Mouse (Mus musculus) hindbrain, embryonic 14.5 days (tissue): ENCODE data around the gene Klhl33. TPM values are rescaled to one million over a fixed set of nuclear protein-coding genes. Genes with fewer than 3 reads are reported as not detected.
"Not testable (repeated sequence)": the region's sequence is repeated elsewhere in the genome, so short reads cannot be mapped to it uniquely, and the experiment has no call there.

Experiments used
- ATAC-seq: fragments of 200-750 bp; cut with Nextera tagmentation; 2 replicates; pipeline ENCODE4 v1.8.0; 2017; ENCODE audit warnings: moderate number of reproducible peaks, mild to moderate bottlenecking, moderate TSS enrichment, moderate library complexity; ENCODE audit not compliant: low FRiP score
- DNase-seq: peaks from one replicate; pipeline ENCODE4 v3.0.0-alpha.2; 2015; ENCODE audit warnings: low spot score
- H3K27ac ChIP-seq: fragments of 300-500 bp; sonication (generic); 2 replicates; pipeline ENCODE4 v1.5.1; 2014; ENCODE audit warnings: mild to moderate bottlenecking, moderate library complexity
- H3K27me3 ChIP-seq: fragments of 300-500 bp; sonication (generic); 2 replicates; pipeline ENCODE4 v1.6.1; 2014; ENCODE audit warnings: mild to moderate bottlenecking, low read length, mixed read lengths; ENCODE audit not compliant: control insufficient read depth, insufficient read depth
- H3K36me3 ChIP-seq: fragments of 300-500 bp; sonication (generic); replicated peaks from 2 replicates; pipeline ENCODE4 v1.6.1; 2014; ENCODE audit not compliant: control insufficient read depth, insufficient read depth
- H3K4me1 ChIP-seq: fragments of 300-500 bp; sonication (generic); replicated peaks from 2 replicates; pipeline ENCODE4 v1.6.1; 2014; ENCODE audit warnings: antibody characterized with exemption, low read length, mixed read lengths; ENCODE audit not compliant: control insufficient read depth, insufficient read depth
- H3K4me2 ChIP-seq: fragments of 300-500 bp; sonication (generic); replicated peaks from 2 replicates; pipeline ENCODE4 v1.6.1; 2014; ENCODE audit warnings: mild to moderate bottlenecking, moderate library complexity
- H3K4me3 ChIP-seq: fragments of 300-500 bp; sonication (generic); replicated peaks from 2 replicates; pipeline ENCODE4 v1.5.1; 2014; ENCODE audit warnings: mild to moderate bottlenecking, low read length
- H3K9ac ChIP-seq: fragments of 300-500 bp; sonication (generic); 2 replicates; pipeline ENCODE4 v1.6.1; 2014
- H3K9me3 ChIP-seq: fragments of 300-500 bp; sonication (generic); 2 replicates; pipeline ENCODE4 v1.6.1; 2016; ENCODE audit warnings: low read length; ENCODE audit not compliant: control insufficient read depth
- WGBS: fragments of 180-500 bp; shearing (Covaris S2); extraction: QIAGEN DNeasy Blood & Tissue Kit; methylation state at CpG from one replicate; pipeline ENCODE4 v1.1.7; 2014; 5-methylcytosine and 5-hydroxymethylcytosine counted together
- polyA plus RNA-seq: library from polyadenylated mRNA; unstranded; fragments of >200 nt; fragmentation: Nextera tagmentation; extraction: Ambion mirVana; gene quantifications from 2 replicates; pipeline ENCODE4 v1.2.1, GENCODE M21; 2014

Klhl33 gene
- polyA plus RNA-seq, 1 experiment from 2014 or later: 1.3 TPM

DNA sequence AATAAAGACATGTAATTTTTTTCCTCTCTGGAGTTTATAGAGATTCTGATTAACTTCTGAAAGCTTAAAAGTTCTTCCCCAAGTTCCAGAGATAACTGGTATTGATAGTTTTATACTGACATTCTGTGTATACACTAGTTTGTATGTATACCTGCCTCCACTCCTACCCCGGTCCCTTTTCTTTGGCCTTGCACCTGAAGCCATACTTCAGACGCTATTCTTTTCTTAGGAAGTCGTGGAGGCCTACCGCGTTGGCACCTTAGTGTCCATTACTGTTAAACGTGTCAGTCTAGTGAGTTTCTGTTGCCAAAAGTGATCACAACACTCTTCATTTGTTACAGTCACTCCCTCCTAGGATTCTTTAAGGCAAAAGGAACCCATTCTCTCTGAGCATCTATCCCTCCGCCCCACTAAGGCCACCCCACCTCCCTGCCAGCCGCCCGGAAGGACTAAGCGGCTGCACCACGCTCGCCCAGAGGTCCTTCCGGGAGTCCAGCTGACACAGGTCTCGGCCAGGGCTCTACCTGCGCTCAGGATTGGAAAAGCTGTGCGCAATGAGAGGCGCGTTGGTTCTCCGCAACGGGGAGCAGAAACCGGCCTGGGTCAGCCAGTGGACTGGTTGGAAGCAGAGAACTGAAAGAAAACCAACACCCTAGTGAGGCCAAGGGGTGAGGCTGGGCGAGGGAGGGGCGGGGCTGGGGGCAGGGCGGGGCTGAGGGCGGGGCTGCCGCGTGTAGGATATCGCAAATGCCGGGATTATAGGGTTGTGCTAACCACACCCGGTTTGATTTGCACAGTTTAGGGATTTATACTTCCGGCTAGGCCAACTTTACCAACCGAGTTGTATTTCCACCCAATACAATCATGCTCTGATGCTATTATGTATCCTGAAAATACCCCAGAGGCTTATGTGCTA lies 27.2 kb downstream of the Klhl33 start, which contains the start of gene Tep1:
TSS of gene Tep1 (minus strand) at position 672 of the 916 bp plus-strand sequence.
- DNase-seq: peak; percentile 55
- Histone ChIP-seq H3K9me3 (no peaks in the 10 kb centered on the region), H3K9ac (peak within 1 kb of the TSS; percentile 60), H3K4me2 (peak within 1 kb of the TSS; percentile 63), H3K36me3 (no peaks in the 10 kb centered on the region), H3K4me1 (0 out of 2 replicates have a peak, but pooled peaks cover 5% of the 10 kb centered on the region), H3K4me3 (peak within 1 kb of the TSS; percentile 44), H3K27ac (0 out of 2 replicates have a peak within 1 kb of the TSS, but pooled peaks have one; percentile 15), H3K27me3 (no peaks in the 10 kb centered on the region)
- WGBS: 6% methylated on average over 32 of the region's 32 CpGs
- peak; percentile 92 for ATAC-seq

DNA sequence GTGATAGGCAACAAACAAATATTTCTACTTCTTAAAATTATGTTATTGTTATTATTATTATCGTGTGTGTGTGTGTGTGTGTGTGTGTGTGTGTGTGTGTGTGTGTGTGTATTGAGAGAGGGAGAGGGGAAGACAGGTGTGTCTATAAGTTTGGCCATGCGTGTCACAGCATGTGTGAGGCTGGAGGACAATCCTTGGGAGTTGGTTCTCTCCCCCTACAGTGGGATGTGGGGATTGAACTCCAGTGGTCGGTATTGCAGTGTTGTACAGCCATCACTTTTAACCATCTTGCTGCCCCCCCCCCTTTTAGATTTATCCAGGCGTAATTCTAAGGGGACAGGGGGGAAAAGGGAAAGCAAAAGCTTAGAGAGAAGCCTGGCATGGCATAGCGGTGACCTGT lies 28.7 kb downstream of the Klhl33 start:
- Histone ChIP-seq H3K27ac (no peak overlapping the region), H3K4me1 (0 out of 2 replicates have a peak, but pooled peaks cover 5% of the 10 kb centered on the region), H3K4me3 (no peak overlapping the region), H3K27me3 (no peaks in the 10 kb centered on the region), H3K4me2 (no peak overlapping the region), H3K9me3 (no peaks in the 10 kb centered on the region), H3K9ac (no peak overlapping the region), H3K36me3 (no peaks in the 10 kb centered on the region)
- WGBS: 85% methylated on average over 5 of the region's 5 CpGs
- ATAC-seq (no peak), DNase-seq (no peak)

DNA sequence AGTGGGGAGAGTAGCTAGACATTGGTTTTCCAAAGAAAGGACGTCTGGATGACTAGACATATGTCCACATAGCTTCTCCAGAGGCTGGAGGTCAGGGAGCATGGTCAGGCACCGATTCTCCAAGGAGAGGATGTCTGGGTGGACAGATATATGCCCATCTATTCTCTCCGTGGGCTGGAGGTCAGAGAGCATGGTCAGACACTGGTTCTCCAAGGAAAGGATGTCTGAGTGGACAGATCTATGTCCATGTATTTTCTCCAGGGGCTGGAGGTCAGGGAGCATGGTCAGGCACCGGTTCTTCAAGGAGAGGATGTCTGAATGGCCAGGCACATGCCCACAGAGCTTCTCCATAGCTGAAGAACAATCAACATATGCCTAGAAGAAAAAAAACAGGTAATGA lies 29.1 kb downstream of the Klhl33 start:
- Histone ChIP-seq H3K36me3 (no peaks in the 10 kb centered on the region), H3K4me2 (no peak overlapping the region), H3K27ac (no peak overlapping the region), H3K4me3 (no peak overlapping the region), H3K4me1 (0 out of 2 replicates have a peak, but pooled peaks cover 5% of the 10 kb centered on the region), H3K9ac (no peak overlapping the region), H3K9me3 (no peaks in the 10 kb centered on the region), H3K27me3 (no peaks in the 10 kb centered on the region)
- WGBS: 81% methylated on average over 4 of the region's 4 CpGs
- DNase-seq: no peak
- ATAC-seq: no peak

DNA sequence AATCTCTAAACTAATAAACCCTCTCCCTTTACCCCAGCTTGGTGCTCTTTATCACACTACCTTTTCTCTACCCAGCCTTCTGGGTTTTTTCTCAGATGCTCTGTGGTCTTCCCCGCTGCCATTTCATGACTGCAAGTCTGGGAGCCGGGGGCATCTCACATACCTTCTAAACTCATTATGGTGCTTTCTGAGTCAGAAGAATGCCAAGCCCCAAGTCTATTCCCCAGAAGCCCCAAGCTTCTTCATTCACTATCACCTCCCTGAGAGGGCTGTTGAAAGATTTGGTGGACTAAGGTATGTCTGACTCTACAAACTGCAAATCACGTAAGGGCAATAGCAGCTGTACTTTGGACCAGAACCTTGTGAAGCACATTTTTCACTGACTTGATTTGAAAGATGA lies 30.3 kb downstream of the Klhl33 start:
- Histone ChIP-seq H3K36me3 (no peaks in the 10 kb centered on the region), H3K4me1 (0 out of 2 replicates have a peak, but pooled peaks cover 5% of the 10 kb centered on the region), H3K27ac (no peak overlapping the region), H3K27me3 (no peaks in the 10 kb centered on the region), H3K9me3 (no peaks in the 10 kb centered on the region), H3K4me2 (no peak overlapping the region), H3K9ac (no peak overlapping the region), H3K4me3 (no peak overlapping the region)
- DNase-seq (no peak), ATAC-seq (no peak)
- 96% methylated on average over 3 of the region's 3 CpGs for WGBS

DNA sequence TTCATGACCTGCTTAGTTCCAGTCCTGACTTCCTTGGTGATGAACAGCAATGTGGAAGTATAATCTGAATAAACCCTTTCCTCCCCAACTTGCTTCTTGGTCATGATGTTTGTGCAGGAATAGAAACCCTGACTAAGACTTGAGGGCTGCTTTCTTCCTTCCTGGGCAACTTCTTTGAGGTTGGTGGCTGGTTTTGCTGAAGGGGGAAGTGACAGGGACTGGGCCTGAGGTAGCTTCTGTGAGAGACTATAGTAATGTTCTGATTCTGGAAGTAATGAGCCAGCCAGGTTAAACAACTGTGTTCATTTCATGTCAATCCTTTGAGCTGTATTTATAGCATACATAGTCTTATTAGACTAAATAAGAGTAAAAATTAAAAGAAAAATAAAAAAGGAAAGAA lies 32.3 kb downstream of the Klhl33 start:
- H3K4me2 ChIP-seq, H3K4me3 ChIP-seq, H3K9ac ChIP-seq, DNase-seq, H3K4me1 ChIP-seq, H3K27ac ChIP-seq, H3K9me3 ChIP-seq, H3K27me3 ChIP-seq, ATAC-seq, H3K36me3 ChIP-seq: not testable (repeated sequence)

DNA sequence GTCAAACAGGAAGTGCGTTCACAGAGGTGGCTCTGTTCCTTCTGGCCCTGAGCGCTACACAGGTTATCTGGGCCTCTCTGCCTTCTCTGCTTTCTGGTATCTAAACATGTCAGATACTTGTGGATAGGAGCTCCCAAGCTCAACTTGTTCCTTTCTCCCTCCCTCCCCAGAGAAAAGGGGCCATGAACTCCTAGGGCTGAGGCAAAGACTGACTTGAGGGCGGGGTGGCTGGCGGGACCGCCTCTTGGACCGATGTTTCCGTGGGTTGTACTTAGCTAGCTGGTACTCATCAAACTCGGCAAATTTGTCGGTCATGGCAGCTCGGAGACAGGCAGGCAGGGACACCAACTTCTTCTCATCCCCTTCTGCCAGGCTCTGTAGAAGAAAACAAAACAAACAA lies 34.7 kb downstream of the Klhl33 start:
- 94% methylated on average over 10 of the region's 10 CpGs for WGBS
- no peak overlapping the region for H3K4me2 ChIP-seq
- DNase-seq (no peak), ATAC-seq (no peak)
- no peaks in the 10 kb centered on the region for H3K36me3 ChIP-seq
- no peaks in the 10 kb centered on the region for H3K4me1 ChIP-seq
- H3K9me3 ChIP-seq: no peaks in the 10 kb centered on the region
- no peak overlapping the region for H3K9ac ChIP-seq
- H3K27ac ChIP-seq: no peak overlapping the region
- H3K27me3 ChIP-seq: no peaks in the 10 kb centered on the region
- no peak overlapping the region for H3K4me3 ChIP-seq

DNA sequence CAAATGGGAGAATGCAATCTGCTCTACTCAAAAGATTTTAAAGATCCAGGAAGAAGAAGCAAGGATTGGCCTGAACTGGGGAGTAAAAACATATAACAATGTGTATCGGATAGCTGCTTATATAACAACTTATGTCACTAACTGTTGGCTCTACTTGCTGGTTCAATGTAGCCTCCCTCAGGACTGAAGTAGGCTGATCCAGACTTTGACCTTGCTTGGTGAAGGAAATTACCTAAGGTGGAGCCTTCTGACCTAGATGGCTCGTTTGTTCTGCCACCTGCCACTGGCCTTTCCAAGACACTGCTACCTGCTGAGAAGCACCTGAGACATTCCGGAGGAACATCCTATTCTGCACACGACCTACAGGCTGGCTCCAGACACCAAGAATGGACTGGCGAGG lies 41.5 kb downstream of the Klhl33 start:
- Histone ChIP-seq H3K4me1 (no peaks in the 10 kb centered on the region), H3K9ac (no peak overlapping the region), H3K36me3 (no peaks in the 10 kb centered on the region), H3K27me3 (no peaks in the 10 kb centered on the region), H3K4me3 (no peak overlapping the region), H3K9me3 (no peaks in the 10 kb centered on the region), H3K27ac (no peak overlapping the region), H3K4me2 (no peak overlapping the region)
- ATAC-seq (no peak), DNase-seq (no peak)
- WGBS: 93% methylated on average over 5 of the region's 5 CpGs

Other genes with a start within 250 kb of the Klhl33 start
- not detected in 2 replicates for gene Olfr747, start 204.3 kb downstream of the Klhl33 start, polyA plus RNA-seq
- not detected in 2 replicates for gene Olfr748, start 190.1 kb downstream of the Klhl33 start, polyA plus RNA-seq
- not detected in 2 replicates for gene Olfr749, start 152.4 kb downstream of the Klhl33 start, polyA plus RNA-seq
- 122 and 123 TPM in 2 replicates for gene Ttc5, start 112.0 kb downstream of the Klhl33 start, polyA plus RNA-seq
- not detected in 2 replicates for gene Ccnb1ip1, start 89.8 kb downstream of the Klhl33 start, polyA plus RNA-seq
- 40.7 and 40.9 TPM in 2 replicates for gene Parp2, start 89.7 kb downstream of the Klhl33 start, polyA plus RNA-seq
- 3.3 TPM in 2 replicates for gene Tep1, start 26.9 kb downstream of the Klhl33 start, polyA plus RNA-seq
- 107 and 118 TPM in 2 replicates for gene Osgep, start 27.4 kb upstream of the Klhl33 start, polyA plus RNA-seq
- gene Apex1, start 27.5 kb upstream of the Klhl33 start, polyA plus RNA-seq: 165 and 171 TPM in 2 replicates
- gene Pip4p1, start 33.3 kb upstream of the Klhl33 start, polyA plus RNA-seq: 93.1 and 100.0 TPM in 2 replicates
- 23.2 and 23.9 TPM in 2 replicates for gene Pnp, start 33.6 kb upstream of the Klhl33 start, polyA plus RNA-seq
- 2.1 TPM in 1 of 2 replicates, not detected in the other for gene Gm49342, start 47.0 kb upstream of the Klhl33 start, polyA plus RNA-seq
- gene Pnp2, start 58.5 kb upstream of the Klhl33 start, polyA plus RNA-seq: 0.67 and 1.1 TPM in 2 replicates
- gene Rnase10, start 110.2 kb upstream of the Klhl33 start, polyA plus RNA-seq: 0.13 TPM in 1 of 2 replicates, not detected in the other
- gene Rnase9, start 144.4 kb upstream of the Klhl33 start, polyA plus RNA-seq: not detected in 2 replicates
- gene Rnase11, start 152.7 kb upstream of the Klhl33 start, polyA plus RNA-seq: not detected in 2 replicates
- gene Rnase12, start 160.2 kb upstream of the Klhl33 start, polyA plus RNA-seq: not detected in 2 replicates
- gene Olfr750, start 176.9 kb upstream of the Klhl33 start, polyA plus RNA-seq: not detected in 2 replicates
- 17.0 and 18.2 TPM in 2 replicates for gene Rnase4, start 193.6 kb upstream of the Klhl33 start, polyA plus RNA-seq
- 4.8 and 5.2 TPM in 2 replicates for gene Ang, start 193.6 kb upstream of the Klhl33 start, polyA plus RNA-seq
- not detected in 2 replicates for gene Eddm3b, start 216.9 kb upstream of the Klhl33 start, polyA plus RNA-seq
- 0.39 and 0.41 TPM in 2 replicates for gene Rnase6, start 226.4 kb upstream of the Klhl33 start, polyA plus RNA-seq
- gene Rnase1, start 249.3 kb upstream of the Klhl33 start, polyA plus RNA-seq: 0.50 and 0.54 TPM in 2 replicates